Mouse (Mus musculus) thymus, postnatal 0 days (tissue): ENCODE data around the gene Rnf26. TPM values are rescaled to one million over a fixed set of nuclear protein-coding genes. Genes with fewer than 3 reads are reported as not detected.

ENCODE experiments used
- DNase-seq: peaks from one replicate; pipeline ENCODE4 v3.0.0-alpha.2; 2015; ENCODE audit warnings: low spot score
- polyA plus RNA-seq: library from polyadenylated mRNA; unstranded; fragments of >200 nt; fragmentation: Nextera tagmentation; extraction: Ambion mirVana; gene quantifications from 2 replicates; pipeline ENCODE4 v1.2.1, GENCODE M21; 2015

The Rnf26 gene
- 52.3 and 53.4 TPM in 2 replicates for polyA plus RNA-seq

GRCm38 (mm10) chr9:44113105-44113789 lies at the start of gene Rnf26, which contains the start of gene Gm49380:
Gene Rnf26, minus strand, starts transcription at chr9:44113517.
Gene Gm49380, minus strand, starts transcription at chr9:44113500.
- DNase-seq, result peak; percentile 97

GRCm38 (mm10) chr9:44159886-44160285 lies 46.6 kb upstream of the Rnf26 start:
- no peak for DNase-seq

GRCm38 (mm10) chr9:44147290-44147689 lies 34.0 kb upstream of the Rnf26 start:
- DNase-seq, result peak; percentile 44

- DNase-seq, result no peak
Observed at GRCm38 (mm10) chr9:44144718-44145060, 31.4 kb upstream of the Rnf26 start.

- peak; percentile 17 for DNase-seq
Observed at GRCm38 (mm10) chr9:44144023-44144717, 30.9 kb upstream of the Rnf26 start.

GRCm38 (mm10) chr9:44143421-44143820 lies 30.1 kb upstream of the Rnf26 start:
- DNase-seq, result no peak

GRCm38 (mm10) chr9:44141951-44142350 lies 28.6 kb upstream of the Rnf26 start:
- no peak for DNase-seq

GRCm38 (mm10) chr9:44137846-44138245 lies 24.5 kb upstream of the Rnf26 start:
- no peak for DNase-seq

GRCm38 (mm10) chr9:44135731-44136411 lies 22.6 kb upstream of the Rnf26 start:
- DNase-seq, result no peak

- DNase-seq, result peak; percentile 60
Observed at GRCm38 (mm10) chr9:44134851-44135730, 21.8 kb upstream of the Rnf26 start.

GRCm38 (mm10) chr9:44134101-44134850 lies 21.0 kb upstream of the Rnf26 start, which contains the start of gene Mcam:
Gene Mcam, plus strand, starts transcription at chr9:44134469.
- DNase-seq, result peak; percentile 65

GRCm38 (mm10) chr9:44133287-44133686 lies 20.0 kb upstream of the Rnf26 start:
- DNase-seq, result no peak

GRCm38 (mm10) chr9:44132200-44132599 lies 18.9 kb upstream of the Rnf26 start:
- DNase-seq, result no peak

- no peak for DNase-seq
Observed at GRCm38 (mm10) chr9:44131276-44131590, 17.9 kb upstream of the Rnf26 start.

GRCm38 (mm10) chr9:44130581-44131275 lies 17.4 kb upstream of the Rnf26 start:
- DNase-seq, result peak; percentile 10

GRCm38 (mm10) chr9:44130034-44130433 lies 16.7 kb upstream of the Rnf26 start:
- DNase-seq, result peak; percentile 81

- DNase-seq, result no peak
Observed at GRCm38 (mm10) chr9:44129633-44130032, 16.3 kb upstream of the Rnf26 start.

GRCm38 (mm10) chr9:44127351-44127801 lies 14.1 kb upstream of the Rnf26 start:
- DNase-seq, result no peak

GRCm38 (mm10) chr9:44126746-44127145 lies 13.4 kb upstream of the Rnf26 start:
- DNase-seq, result no peak
